Mouse (Mus musculus): Measurements from ENCODE around the gene Rsph1.
A peak's percentile ranks its signal among the peaks of the same experiment; 100 is the strongest.
"Not testable (repeated sequence)": the region's sequence is repeated elsewhere in the genome, so short reads cannot be mapped to it uniquely, and the experiment has no call there.

The Rsph1 gene

GRCm38 (mm10) chr17:31277931-31278330 lies 748 bp upstream of the Rsph1 start:
- DNase-seq (ENCODE audit: low read depth): no peak

DNA sequence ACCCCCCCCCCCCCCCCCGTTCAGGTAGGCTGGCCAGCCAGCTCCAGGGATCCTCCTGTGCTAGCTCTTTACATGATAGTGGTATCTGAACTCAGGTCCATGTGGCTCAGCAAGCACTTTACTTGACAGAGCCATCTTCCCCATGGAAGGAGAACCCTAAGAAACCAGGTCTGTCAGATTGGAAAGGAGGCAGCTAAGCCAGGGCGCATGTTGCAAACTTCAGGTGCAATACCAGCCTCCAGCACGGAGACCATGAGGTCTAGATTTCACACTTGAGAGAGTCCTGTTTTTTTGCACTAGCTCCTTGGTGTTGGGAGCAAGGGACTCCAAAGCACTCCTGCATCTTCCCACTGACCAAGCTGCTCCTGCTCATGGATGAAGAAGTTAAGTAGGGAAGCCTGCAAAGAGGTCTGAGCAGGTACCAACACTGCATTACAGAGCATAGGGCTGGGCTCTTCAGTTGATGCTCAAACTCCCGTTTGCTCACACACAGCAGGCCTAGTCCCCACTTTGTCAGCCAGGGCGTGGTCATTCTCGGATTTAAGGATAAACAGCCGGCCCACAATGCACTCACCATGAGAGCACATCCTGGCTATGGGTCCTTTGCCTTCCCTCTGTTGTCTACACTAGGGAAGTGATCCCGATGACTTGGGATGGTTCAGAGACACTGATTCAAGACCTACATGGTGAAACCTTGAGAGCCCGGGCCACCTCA lies 819 bp downstream of the Rsph1 start:
- DNase-seq (ENCODE audit: low read depth): no peak

- DNase-seq (ENCODE audit: low read depth): peak; percentile 56
Observed at GRCm38 (mm10) chr17:31275181-31275580, 2.0 kb downstream of the Rsph1 start.

DNA sequence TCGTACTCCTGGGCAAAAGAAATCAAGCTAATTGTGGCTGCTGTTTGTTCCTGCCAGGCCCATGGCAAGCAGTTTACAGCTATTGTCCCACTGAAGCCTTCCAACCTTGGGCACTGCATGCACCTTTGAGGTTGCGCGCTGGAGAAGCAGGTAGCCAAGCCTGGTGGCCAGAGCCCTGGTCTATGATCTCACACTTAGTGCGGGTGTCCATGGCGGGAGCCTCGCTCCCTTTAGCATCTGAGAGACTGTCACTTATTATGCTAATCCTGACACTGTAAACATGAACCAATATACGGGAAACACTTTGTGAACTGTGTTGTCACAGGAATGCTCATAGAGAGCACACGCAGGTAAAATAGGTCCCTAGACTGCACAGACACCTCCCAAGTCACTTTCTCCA lies 3.6 kb downstream of the Rsph1 start:
- no peak for DNase-seq (ENCODE audit: low read depth)

DNA sequence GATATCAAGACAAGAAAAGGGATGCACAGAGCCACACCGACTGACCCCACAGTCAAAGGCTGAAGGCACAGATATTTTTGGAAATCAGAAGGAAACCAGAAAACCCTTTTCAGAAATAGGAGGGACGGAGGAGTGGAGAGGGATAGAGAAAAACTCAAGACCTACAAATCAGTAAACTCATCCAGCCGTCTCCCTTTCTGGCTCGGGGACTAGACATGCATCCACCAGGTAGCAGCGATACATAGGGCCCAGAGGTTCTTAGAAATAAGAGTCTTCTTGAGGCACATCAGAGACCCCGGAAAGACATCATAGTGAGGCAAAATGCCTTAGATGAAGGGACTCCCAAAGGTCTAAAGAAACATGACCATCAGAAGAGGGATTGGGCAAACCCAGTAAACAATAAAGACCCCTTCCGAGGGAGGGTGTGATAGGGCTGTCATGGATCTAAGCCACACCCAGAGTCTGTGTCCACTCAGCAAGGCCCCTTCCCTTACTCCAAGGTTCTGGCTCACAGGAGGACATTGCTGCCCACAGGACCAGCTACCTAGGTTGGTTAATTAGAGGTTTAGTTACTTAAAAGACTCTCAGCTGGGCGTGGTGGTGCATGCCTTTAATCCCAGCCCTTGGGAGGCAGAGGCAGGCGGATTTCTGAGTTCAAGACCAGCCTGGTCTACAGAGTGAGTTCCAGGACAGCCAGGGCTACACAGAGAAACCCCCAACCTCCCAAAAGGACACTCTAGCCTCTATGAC lies 4.6 kb downstream of the Rsph1 start:
- no peak for DNase-seq (ENCODE audit: low read depth)

DNA sequence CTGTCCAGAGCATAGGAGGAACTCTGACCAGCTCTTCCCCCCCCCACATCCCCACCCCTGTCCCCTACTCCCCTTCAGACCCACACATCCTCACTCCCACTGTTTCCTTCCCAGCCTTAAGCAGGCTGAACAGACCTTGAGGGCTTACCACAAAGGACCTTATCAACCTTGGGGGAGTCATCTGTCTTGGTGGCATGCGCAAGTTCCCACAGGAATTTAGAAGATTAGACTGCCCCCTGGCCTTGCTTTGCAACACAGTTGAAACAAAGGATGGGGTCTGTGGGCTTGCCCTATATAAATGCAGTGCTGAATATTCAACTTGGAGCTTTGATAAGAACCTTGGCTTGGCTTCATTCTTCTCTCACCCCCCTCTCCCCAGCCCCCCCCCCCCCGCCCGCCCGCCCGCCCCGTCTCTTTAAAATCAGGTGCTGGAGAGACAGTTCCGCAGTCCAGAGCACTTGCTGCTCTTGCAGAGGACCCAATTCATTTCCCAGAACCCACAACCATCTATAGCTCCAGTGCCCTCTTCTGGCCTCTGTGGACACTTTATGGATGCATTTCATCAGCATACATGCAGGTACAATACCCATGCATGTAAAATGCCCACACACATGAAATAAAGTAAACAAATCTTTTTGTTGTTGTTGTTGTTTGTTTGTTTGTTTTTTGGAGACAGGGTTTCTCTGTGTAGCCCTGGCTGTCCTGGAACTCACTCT lies 5.9 kb downstream of the Rsph1 start:
- DNase-seq (ENCODE audit: low read depth): no peak

- DNase-seq (ENCODE audit: low read depth): not testable (repeated sequence)
Observed at GRCm38 (mm10) chr17:31270736-31271135, 6.4 kb downstream of the Rsph1 start.

- DNase-seq (ENCODE audit: low read depth): no peak
Observed at GRCm38 (mm10) chr17:31270246-31270645, 6.9 kb downstream of the Rsph1 start.

DNA sequence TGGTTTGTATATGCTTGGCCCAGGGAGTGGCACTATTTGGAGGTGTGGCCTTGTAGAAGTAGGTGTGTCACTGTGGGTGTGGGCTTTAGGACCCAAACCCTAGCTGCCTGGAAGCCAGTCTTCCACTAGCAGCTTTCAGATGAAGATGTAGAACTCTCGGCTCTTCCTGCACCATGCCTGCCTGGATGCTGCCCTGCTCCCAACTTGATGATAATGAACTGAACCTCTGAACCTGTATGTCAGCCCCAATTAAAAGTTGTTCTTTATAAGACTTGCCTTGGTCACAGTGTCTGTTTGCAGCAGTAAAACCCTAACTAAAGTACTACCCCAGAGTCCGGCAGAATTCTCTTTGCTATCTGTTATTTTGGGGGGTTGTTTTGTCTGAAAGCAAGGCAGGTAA lies 7.4 kb downstream of the Rsph1 start:
- no peak for DNase-seq (ENCODE audit: low read depth)

- DNase-seq (ENCODE audit: low read depth): no peak
Observed at GRCm38 (mm10) chr17:31268016-31268415, 9.2 kb downstream of the Rsph1 start.

- DNase-seq (ENCODE audit: low read depth): no peak
Observed at GRCm38 (mm10) chr17:31267603-31268002, 9.6 kb downstream of the Rsph1 start.

DNA sequence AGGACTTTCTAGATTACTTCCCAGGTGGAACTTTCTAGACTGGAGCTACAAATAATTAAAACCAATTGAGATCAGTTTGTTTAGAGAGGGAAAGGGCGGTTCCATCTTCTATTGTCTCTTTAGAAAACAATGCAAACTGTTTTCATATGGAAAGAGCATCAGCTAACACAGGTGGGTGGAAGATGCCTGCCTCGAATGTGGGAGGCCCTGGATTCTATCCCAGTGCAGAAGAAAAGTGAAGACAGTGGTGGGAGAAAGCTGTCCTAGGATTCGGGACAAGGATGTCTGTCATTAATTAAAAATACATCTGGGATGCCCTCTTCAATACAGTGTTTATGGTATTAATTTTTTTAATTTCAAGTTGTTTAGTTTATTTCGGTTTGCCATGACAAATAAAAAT lies 10.0 kb downstream of the Rsph1 start:
- no peak for DNase-seq (ENCODE audit: low read depth)

- peak; percentile 60 for DNase-seq (ENCODE audit: low read depth)
Observed at GRCm38 (mm10) chr17:31266321-31266950, 10.7 kb downstream of the Rsph1 start.

- no peak for DNase-seq (ENCODE audit: low read depth)
Observed at GRCm38 (mm10) chr17:31265831-31266230, 11.4 kb downstream of the Rsph1 start.

- no peak for DNase-seq (ENCODE audit: low read depth)
Observed at GRCm38 (mm10) chr17:31265171-31265572, 12.0 kb downstream of the Rsph1 start.

DNA sequence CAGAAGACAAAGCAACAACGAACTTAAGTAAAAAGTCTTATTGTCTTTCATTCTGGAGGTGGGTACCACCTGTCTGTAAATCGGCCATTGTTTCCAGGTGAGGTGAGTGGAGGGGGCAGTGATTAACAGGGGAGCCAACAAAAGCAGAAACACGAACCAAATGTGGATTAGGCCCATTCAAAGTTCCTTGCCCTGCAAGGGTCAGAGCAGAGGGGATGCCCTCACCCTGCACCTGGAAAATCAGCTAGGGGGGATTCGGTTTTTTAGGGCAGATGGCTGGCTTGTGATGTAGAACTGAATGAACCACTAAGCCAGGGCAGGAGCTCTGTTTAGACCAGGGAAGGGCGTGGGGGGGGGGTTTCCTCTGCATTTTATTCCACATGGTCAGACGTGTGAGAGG lies 12.8 kb downstream of the Rsph1 start:
- no peak for DNase-seq (ENCODE audit: low read depth)

DNA sequence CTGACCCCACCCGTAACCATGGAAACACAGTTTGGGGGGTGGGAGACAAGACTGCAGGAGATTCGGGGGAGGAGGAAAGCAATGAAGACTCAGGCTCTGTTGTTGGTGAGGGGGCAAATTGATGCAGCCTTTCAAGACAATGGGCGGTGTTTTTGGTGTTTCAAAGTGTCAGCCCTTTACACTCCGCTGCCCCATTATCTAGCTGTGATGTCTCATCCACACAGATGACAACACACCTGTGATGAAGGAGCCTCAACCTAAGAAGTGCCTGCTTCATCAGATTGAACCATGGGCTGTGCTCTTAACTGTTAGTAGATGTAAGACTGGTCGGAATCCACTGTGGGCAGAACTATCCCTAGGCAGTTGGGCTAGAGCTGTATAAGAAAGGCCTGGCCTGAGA lies 13.4 kb downstream of the Rsph1 start:
- no peak for DNase-seq (ENCODE audit: low read depth)

- DNase-seq (ENCODE audit: low read depth): no peak
Observed at GRCm38 (mm10) chr17:31262715-31263114, 14.5 kb downstream of the Rsph1 start.

- DNase-seq (ENCODE audit: low read depth): no peak
Observed at GRCm38 (mm10) chr17:31261352-31261751, 15.8 kb downstream of the Rsph1 start.

DNA sequence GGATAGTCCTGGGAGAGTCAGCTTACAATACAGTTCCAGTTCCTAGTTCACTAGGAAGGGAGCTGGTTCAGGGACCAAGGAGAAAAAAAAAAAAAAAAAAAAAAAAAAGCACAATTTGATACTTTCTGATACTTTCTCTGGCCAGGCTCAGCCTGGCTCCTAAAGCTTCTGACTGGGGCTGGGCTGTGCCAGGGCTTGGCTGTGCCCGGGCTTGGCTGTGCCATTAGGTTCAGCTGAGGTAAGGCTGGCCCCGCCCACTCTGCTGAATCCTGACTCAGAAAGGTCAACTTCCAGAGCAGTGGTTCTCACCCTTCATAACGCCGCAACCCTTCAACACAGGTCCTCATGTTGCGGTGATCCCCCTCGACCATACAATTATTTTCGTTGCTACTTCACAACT lies 16.8 kb downstream of the Rsph1 start:
- DNase-seq (ENCODE audit: low read depth): no peak

- peak; percentile 51 for DNase-seq (ENCODE audit: low read depth)
Observed at GRCm38 (mm10) chr17:31259825-31260224, 17.4 kb downstream of the Rsph1 start.

GRCm38 (mm10) chr17:31259145-31259544 lies 18.0 kb downstream of the Rsph1 start:
- no peak for DNase-seq (ENCODE audit: low read depth)

All from naive thymus-derived CD4-positive, alpha-beta T cell, adult 2 months (primary cell).